Mouse (Mus musculus) gastrocnemius, adult 2 months (tissue): ENCODE results near the gene Rap1a. TPM values are rescaled to one million over a fixed set of nuclear protein-coding genes. Genes with fewer than 3 reads are reported as not detected.

Source experiments
- DNase-seq: peaks from one replicate; pipeline ENCODE4 v3.0.0; 2022
- H3K27ac ChIP-seq: fragments of 200-600 bp; 2 replicates; pipeline ENCODE4 v1.8.1; 2022; ENCODE audit warnings: mild to moderate bottlenecking
- H3K4me3 ChIP-seq: fragments of 200-600 bp; 2 replicates; pipeline ENCODE4 v1.8.1; 2022; ENCODE audit warnings: mild to moderate bottlenecking, moderate library complexity
- CTCF ChIP-seq: fragments of 200-600 bp; IDR thresholded peaks from 2 replicates; pipeline ENCODE4 v1.8.1; 2022; ENCODE audit warnings: antibody characterized with exemption, mild to moderate bottlenecking, moderate library complexity
- intact Hi-C: fragments of 180-260 bp; cut with DNase I; formaldehyde crosslinking; loops from one replicate; pipeline ENCODE4 v1.15.1; 2025
- long read RNA-seq, 2 experiments: library from polyadenylated mRNA; stranded (forward); transcript quantifications; one replicate each; pipeline ENCODE4 v2.0.0; 2021
- total RNA-seq, 2 experiments: library from RNA; stranded (reverse); gene quantifications; 2 replicates each; pipeline ENCODE4 v1.2.3; 2021

Gene Rap1a
- total RNA-seq, result 100 to 1,000 TPM in 1 of 2 experiments, 10 to 100 TPM in 1; 86.7 to 101 TPM
- long read RNA-seq, experiment 1, transcript Rap1a-201 (8 exons, 2,407 nt), result major isoform, 32 of 39 reads
- long read RNA-seq, experiment 1, partial matches to known transcripts, result 2 of 39 reads
- long read RNA-seq, experiment 1, other reads (novel, unspliced or antisense), result 5 of 39 reads
- long read RNA-seq, experiment 2, transcript Rap1a-201 (8 exons, 2,407 nt), result major isoform, 36 of 39 reads
- long read RNA-seq, experiment 2, partial matches to known transcripts, result 0 of 39 reads
- long read RNA-seq, experiment 2, other reads (novel, unspliced or antisense), result 3 of 39 reads

- H3K4me3 ChIP-seq, result peak within 1 kb of the TSS; percentile 90
- intact Hi-C loops, result loop anchor here (2.0 kb wide), 1 partner anchor 97 kb away; no protein-coding TSS in a partner anchor
- TF ChIP-seq CTCF, result no peak
- H3K27ac ChIP-seq, result peak within 1 kb of the TSS; percentile 95
- DNase-seq, result peak; percentile 90
Observed at GRCm38 (mm10) chr3:105801191-105802166, at the start of gene Rap1a. Gene Rap1a (minus strand): TSS chr3:105801336.

DNA sequence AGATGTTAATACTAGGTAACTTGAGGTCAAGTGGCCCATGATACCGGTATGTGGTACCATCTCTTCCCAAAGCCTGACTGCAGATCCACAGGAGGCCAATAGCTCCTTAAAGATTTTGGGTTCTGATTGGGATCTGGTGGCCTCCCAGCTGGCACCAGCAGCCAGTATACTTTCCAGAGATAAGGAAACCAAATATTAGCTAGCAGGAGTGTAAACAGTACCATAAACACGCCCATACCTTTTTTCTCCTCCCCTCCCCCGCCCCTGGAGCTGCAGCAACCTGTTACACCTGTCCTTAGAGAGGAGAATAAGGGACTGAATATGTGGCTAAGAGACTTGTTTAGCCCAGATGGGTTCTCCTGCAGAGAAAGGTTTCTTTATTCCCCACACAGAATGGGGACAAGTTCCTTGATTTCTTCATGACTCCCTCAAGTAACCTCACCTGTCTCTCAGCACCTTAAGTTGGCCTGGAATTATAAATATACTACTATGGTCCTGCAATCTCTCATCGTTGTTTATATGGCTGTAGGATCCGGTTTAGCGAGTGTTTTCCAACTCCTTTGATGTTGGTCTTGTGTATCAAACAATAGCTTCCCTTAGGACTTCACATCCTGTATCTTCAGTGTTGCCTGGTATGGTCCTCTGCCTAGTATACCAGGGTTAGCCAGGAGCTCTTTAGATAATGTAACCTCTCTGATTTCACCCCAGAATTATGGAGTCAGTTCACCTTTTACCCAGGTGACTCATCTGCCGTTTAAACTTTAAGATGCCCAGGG lies 45.3 kb upstream of the Rap1a start:
- no peak overlapping the region for H3K27ac ChIP-seq
- no peak for TF ChIP-seq CTCF
- intact Hi-C loops, result no loop called here
- no peak for DNase-seq
- no peak overlapping the region for H3K4me3 ChIP-seq

- TF ChIP-seq CTCF, result no peak
- intact Hi-C loops, result no loop called here
- no peak overlapping the region for H3K27ac ChIP-seq
- H3K4me3 ChIP-seq, result no peak overlapping the region
- no peak for DNase-seq
Observed at GRCm38 (mm10) chr3:105839836-105840235, 38.7 kb upstream of the Rap1a start.

DNA sequence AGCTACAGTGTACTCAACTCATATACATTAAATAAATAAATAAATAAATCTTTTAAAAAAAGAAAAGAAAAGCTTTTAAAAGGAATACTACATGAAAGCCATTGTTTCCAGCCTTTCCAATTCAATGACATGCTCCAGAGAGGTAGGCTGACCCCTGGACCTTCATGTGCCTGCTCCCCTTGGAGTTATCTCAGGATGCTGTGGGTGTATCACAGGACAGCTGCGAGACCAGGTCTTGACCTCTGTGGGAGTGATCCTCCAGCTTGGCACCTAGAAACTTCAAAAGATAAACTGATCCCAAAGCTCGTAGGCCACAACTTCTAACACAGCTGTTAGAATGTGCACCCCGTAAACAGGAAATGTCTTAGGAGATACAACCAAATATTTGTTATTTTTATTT lies 37.5 kb upstream of the Rap1a start:
- H3K4me3 ChIP-seq, result no peak overlapping the region
- DNase-seq, result no peak
- TF ChIP-seq CTCF, result no peak
- intact Hi-C loops, result no loop called here
- no peak overlapping the region for H3K27ac ChIP-seq

DNA sequence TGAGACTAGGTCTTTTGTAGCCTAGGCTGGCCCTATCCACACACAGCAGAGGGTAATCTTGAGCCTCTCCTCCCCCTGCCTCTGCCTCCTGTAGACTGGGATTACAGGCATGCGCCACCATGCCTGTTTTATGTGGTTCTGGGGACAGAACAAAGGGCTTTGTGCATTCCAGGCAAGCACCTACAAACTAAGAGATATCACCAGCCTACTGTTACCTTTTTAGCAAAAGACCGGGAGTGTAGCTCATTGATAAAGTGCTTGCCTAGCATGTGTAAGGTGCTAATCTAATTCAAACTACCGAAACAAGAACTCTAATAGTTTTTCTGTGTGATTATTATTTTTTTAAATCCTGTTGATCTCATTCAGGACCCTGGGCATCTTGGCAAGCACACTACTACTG lies 35.7 kb upstream of the Rap1a start:
- no peak for TF ChIP-seq CTCF
- Histone ChIP-seq H3K4me3 (no peak overlapping the region), H3K27ac (no peak overlapping the region)
- no peak for DNase-seq
- intact Hi-C loops, result no loop called here

GRCm38 (mm10) chr3:105835875-105836274 lies 34.7 kb upstream of the Rap1a start:
- TF ChIP-seq CTCF, result no peak
- Histone ChIP-seq H3K27ac (no peak overlapping the region), H3K4me3 (no peak overlapping the region)
- intact Hi-C loops, result no loop called here
- no peak for DNase-seq

DNA sequence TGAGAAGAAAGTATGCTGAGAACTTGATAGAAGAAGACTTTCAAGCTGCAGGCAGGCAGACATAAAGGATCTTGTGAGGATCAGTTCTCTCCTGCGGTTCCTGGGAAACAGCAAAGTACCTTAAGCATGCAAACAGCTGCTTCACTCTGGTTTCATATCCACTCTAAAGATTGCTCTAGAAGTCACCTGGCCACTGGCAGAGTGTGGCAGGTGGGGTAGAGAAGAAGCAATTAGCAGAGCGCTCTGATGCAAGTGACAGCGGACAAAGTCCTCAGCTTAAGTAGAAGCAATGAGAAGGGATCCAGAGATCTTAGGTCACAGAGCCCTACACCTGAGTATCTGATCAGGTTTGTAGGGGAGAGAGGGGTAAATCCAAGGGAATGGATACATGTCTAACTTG lies 30.4 kb upstream of the Rap1a start:
- TF ChIP-seq CTCF, result no peak
- no peak for DNase-seq
- intact Hi-C loops, result no loop called here
- Histone ChIP-seq H3K4me3 (no peak overlapping the region), H3K27ac (no peak overlapping the region)

GRCm38 (mm10) chr3:105825501-105826161 lies 24.5 kb upstream of the Rap1a start:
- no peak for TF ChIP-seq CTCF
- H3K27ac ChIP-seq, result peak overlapping the region; percentile 86
- peak; percentile 78 for DNase-seq
- intact Hi-C loops, result no loop called here
- peak overlapping the region; percentile 33 for H3K4me3 ChIP-seq

GRCm38 (mm10) chr3:105824704-105825103 lies 23.6 kb upstream of the Rap1a start:
- Histone ChIP-seq H3K27ac (peak overlapping the region; percentile 86), H3K4me3 (no peak overlapping the region; the same call in 1 of the 2 replicates)
- intact Hi-C loops, result no loop called here
- TF ChIP-seq CTCF, result no peak
- no peak for DNase-seq

GRCm38 (mm10) chr3:105824103-105824502 lies 23.0 kb upstream of the Rap1a start:
- no peak overlapping the region for H3K4me3 ChIP-seq
- DNase-seq, result peak; percentile 36
- intact Hi-C loops, result no loop called here
- TF ChIP-seq CTCF, result no peak
- peak overlapping the region; percentile 86 for H3K27ac ChIP-seq

- H3K4me3 ChIP-seq, result no peak overlapping the region
- intact Hi-C loops, result no loop called here
- peak overlapping the region; percentile 86 for H3K27ac ChIP-seq
- TF ChIP-seq CTCF, result no peak
- no peak for DNase-seq
Observed at GRCm38 (mm10) chr3:105823609-105824008, 22.5 kb upstream of the Rap1a start.

- TF ChIP-seq CTCF, result no peak
- intact Hi-C loops, result no loop called here
Observed at GRCm38 (mm10) chr3:105821504-105821903, 20.4 kb upstream of the Rap1a start.

More at GRCm38 (mm10) chr3:105821504-105821903, 20.4 kb upstream of the Rap1a start:
- Histone ChIP-seq H3K27ac (no peak overlapping the region), H3K4me3 (no peak overlapping the region)
- DNase-seq, result no peak
